Mouse (Mus musculus) cerebellum, adult 11 months (tissue): ENCODE results near the gene Cul4a.

ENCODE experiments used
- DNase-seq: peaks from one replicate; pipeline ENCODE4 v3.0.0; 2022

The Cul4a gene

DNA sequence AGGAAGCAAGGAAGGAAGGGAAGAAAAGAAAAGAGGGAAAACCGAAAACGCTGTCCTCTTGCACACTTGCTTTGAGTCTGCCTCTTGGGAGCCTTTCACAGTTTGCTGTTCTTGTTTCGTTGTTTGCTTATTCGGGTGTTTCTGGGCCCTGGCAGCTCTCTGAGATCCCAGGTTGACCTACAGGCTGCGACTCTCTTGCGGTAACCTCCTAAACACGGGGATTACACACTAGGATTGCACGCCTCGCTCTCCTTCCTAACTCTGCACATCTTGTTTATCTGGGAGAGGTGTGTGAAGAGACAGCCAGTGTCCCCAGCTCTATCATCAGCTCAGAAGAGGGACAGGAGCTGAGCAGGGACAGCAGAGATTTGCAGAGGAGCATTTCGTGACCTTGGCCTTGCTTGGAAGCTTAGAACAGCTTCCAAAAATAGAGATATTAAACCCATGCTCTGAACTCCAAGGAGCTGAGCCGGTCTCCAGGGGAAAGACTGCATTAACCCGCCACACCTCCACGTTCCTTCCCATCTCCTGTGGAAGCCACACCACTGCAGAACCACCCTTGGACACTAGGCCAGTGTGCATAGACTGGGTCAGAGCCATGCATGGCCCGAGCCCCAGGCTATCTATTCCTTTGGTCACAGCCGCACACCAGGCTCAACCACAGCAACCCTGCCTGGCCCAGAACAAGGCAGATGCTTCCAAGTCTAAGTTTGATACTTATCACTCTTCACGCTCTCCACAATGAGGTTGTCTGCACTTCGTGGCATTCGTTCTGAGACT, 75.7 kb downstream of the Cul4a start:
- DNase-seq = no peak

- DNase-seq = no peak
Observed at GRCm38 (mm10) chr8:13181691-13181976, 76.2 kb downstream of the Cul4a start.

DNA sequence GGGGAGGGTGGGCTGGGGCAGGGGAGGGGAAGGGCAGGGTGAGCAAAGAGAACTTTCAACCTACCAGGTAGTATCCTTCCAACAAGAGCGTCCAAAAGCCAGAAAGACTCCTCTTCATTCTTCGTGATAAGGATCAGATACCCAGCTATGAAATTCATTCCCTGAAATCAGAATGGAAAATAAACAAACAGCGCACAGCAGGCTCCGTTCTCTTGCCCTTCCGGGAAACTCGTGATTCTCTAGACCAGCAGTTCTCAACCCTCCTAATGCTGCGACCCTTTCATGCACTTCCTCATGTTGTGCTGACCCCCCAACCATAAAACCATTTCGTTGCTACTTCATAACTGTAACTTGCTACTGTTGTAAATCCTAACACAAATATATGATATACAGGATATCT, 81.4 kb downstream of the Cul4a start:
- no peak for DNase-seq

DNA sequence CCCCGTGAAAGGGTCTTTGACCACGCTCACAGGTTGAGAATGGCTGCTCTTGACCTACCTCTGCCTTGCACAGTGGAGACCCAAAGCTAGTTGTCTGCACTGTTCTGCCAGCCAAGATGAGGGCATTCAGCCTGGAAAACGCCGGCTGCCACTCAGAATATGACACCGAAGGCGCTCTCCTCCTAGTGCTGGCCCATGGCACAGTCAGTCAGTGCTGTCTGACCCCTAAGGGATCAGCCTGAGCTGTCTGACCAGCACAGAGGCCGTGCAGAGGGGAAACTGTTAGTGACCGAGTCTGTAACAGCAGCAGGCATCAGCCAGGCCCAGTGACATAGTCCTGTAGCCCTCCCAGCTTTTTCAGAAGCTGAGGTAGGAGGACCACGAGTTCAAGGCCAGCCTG, 81.8 kb downstream of the Cul4a start:
- no peak for DNase-seq

DNA sequence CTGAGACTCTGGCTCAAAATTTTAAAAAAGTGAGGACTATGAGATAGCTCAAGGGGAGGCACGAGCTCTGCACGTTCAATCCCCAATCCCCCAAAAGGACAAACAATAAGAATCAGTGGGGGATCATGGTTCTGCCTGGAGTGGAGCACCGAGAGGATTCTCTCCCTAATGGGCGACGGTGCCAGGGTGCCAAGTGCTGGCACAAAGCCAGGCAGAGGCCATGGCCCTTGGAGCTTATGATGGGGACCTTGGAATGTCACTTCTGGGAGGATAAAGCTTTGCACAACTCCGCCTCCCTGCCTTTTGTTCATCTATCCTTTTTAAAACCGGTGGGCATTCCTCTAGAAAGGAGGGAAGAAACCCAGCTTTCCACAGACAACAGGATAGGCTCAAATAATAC, 82.2 kb downstream of the Cul4a start:
- no peak for DNase-seq

DNA sequence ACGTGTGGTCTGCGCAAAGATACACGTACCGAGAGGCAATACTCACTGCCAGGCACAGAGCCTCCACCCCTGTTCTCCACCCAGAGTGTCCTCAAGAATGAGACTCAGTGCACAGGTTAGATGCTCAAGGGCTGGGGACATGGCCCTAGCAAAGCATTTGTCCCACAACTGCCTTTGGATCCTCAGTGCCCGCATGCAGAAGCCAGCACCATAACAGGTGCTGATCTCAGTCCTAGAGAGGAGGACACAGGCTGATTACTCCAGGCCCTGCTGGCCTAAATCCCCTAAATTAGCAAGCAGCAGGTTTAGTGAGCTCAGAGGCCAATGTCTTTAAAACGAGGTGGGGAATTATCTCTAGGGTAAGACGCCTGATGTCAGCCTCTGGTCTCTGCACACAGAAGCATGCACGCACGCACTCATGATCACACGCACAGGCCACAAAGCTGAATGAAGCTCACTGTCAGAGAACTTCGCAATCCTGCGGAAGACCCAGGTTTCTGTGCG, 82.7 kb downstream of the Cul4a start:
- no peak for DNase-seq

DNA sequence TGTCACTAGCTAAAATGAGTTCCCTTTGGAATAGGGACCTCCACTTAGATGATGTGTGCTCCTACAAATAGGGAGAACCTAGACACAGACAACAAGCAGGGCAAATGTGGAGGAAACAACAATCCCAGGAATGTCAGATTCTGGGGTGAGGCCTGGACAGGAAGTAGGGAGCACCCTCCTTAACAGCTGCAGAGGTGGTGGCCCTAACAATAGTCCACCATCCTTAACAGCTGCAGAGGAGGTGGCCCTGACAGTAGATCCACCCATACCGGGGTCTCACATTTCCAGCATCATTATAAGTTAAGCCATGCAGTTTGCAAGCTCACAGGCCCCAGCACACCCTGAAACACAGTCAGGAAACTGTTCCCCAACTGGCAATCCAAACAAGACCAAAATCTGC, 83.4 kb downstream of the Cul4a start:
- no peak for DNase-seq

DNA sequence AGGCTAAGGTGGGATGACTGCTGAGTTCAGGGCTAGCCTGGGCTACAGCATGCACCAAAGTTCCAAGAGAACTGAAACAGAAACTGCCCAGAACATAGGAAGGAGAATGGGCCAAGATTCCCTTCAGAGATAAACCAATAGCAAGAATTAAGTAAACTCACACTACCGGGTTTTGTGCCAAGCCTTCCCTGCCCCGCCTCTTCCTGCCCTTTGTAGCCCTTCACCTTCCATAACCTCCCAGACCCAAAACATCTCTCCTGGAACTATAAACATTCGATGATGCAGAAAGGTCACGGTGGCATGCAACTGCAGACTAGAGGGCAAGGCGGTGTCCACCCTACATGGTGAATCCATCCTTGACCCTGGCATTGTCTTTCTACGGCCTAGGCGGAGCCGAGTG, 84.8 kb downstream of the Cul4a start:
- DNase-seq = no peak

GRCm38 (mm10) chr8:13194818-13195217, 89.4 kb downstream of the Cul4a start:
- no peak for DNase-seq

DNA sequence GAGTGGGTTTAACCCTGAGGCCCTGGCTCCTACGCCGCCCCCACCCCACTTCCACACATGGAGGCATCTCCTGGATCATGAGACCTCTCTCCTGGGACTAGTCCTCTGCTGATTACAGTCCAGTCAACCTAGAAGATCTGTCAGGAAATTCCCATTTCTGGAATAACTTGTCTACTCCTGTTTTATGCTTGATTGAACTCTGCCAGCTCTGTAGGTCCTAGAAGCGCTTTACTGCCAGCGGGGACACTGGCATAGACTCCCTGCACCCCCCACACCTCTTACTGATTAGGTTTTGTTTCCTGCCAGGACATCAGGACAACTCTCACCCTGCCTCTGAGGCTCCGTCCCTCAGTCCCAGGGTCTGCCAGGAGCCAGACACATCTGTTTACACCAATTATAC, 92.1 kb downstream of the Cul4a start:
- no peak for DNase-seq
